Mouse (Mus musculus) retina, postnatal 7 days (tissue): ENCODE measurements around the gene Rapgef1.

ENCODE experiments used
- DNase-seq: peaks from one replicate; pipeline ENCODE4 v3.0.0-alpha.2; 2012; ENCODE audit warnings: low read depth, low spot score

Rapgef1 gene

GRCm38 (mm10) chr2:29643418-29643817, 23.9 kb downstream of the Rapgef1 start:
- no peak for DNase-seq

DNA sequence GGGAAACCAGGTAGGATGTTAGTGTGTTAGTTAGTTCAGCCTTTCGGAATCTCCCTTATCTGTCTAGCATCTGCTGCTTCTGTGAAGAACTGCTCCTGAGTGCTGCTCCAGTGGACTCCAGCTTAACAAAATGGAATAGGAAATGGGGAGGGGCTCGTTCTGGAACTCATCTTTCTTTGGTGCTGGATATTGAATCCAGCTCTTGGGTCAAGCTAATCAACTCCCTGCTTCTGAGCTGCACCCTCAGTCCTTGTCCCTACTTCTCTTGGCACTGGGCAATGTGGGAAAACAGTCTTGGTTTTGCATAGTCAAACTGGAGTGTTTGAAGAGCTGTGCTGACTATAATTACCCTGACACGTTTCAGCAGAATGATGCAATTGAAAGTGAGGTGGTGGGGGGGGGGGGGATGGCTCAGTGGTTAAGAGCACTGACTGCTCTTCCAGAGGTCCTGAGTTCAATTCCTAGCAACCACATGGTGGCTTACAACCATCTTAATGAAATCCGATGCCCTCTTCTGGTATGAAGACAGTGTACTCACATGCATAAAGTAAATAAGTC, 25.6 kb downstream of the Rapgef1 start:
- DNase-seq: no peak

DNA sequence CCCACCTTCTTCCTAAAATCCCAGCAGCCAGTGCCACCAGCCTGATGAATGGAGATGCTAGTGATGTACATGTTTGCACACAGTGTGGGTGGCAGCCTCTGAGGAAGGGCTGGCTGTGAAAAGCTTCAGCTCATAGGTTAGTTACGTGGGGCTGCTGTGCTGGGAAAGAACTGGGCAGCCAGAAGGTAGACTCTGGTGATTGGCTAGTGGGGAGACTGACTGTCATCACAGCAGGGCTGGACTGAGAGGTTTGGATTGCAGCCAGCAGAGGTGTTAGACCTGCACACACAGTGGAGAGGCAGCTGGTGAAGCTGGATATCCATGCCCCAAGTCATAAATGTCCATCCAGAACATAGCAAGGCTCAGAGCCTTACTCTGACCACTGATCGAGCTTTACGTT, 27.1 kb downstream of the Rapgef1 start:
- DNase-seq: no peak

GRCm38 (mm10) chr2:29647162-29647561, 27.6 kb downstream of the Rapgef1 start:
- DNase-seq: no peak

DNA sequence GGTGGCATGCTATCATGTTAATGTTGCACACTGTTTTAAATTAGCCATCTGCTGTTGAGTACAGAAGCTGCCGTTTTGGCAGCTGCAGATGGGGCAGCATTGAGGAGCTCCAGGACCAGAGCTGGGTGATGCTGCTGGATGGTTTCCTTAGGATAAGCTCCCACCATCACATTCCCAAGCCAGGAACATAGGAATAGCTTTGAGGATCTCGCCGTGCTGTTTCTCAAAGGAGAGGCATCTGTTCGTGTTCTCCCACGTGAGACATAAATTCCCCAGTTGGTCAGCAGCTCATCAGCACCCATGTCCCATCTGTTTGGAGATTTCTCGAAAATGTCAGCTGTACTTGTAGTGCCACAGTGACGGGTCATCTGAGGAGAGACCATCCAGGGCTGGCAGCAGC, 28.3 kb downstream of the Rapgef1 start:
- DNase-seq: no peak

DNA sequence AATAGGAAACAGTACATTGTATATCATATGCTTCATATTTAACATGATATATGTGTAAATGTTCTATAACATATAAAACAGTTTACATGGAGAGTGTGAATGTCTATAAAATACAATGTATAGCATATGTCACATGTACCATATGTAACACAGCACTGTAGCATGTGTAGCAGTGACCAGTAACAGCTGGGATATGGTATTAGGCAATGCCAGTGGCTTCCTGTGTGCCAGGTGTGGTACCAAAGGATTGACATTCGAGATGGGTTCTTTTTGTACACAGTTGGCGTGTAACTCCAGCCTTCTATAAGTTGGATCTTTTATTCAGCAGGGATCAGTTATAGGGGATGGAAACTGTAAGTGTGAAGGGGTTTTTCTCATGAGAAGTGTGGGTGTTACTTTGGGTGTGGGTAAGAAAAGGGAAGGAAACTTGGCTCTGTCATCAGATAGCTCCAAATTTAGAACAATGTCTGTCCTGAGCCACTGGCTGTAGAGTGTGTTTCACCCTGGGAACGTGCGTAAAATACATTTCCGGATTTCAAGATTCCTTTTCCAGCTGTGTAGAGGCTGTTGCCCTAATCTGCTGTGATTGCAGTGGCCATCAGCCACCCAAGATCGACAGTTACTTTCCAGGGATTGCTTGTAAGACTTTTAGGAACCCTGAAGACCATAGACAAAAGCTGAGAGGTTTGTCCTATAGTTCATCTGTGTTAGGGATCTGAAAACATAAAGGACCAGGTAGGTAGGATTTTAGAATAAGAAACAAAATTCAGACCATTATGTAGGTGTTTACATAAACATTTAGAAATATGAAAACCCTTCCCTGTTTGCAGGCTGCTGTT, 29.7 kb downstream of the Rapgef1 start:
- no peak for DNase-seq

DNA sequence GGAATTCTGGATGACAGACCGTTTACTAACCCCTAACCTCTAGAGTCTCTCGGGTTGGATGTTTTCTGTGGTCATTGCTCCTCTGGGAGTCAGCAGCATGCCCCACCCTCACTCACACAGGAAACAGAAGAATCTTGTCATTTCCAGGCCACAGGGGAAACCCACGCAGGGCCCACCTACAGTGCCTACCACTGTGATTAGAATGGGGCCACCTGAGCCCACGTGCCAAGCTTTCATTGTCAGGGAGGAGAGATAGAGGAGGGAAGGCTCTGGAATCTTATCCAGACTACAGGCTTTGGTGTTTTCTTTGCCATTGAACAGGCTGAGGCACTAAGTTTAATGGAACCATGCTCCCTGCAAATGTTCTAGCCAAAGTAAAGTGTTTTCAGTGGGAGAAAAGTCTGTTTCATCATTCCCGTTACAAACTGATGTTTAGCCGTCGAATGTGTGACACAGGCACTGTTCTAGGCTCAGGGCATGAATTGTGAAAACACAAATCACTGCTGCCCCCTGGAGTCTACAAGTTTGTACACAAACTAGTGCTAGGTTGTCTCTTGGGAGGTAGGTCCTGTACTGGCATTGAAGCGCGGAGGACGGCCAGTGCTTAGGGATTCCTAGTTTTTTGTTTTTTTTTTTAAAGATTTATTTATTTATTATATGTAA, 30.4 kb downstream of the Rapgef1 start:
- no peak for DNase-seq

- DNase-seq: no peak
These were observed 32.4 kb downstream of the Rapgef1 start for GRCm38 (mm10) chr2:29651876-29652275.

- DNase-seq: no peak
These were observed 35.9 kb downstream of the Rapgef1 start for GRCm38 (mm10) chr2:29655433-29655832.

DNA sequence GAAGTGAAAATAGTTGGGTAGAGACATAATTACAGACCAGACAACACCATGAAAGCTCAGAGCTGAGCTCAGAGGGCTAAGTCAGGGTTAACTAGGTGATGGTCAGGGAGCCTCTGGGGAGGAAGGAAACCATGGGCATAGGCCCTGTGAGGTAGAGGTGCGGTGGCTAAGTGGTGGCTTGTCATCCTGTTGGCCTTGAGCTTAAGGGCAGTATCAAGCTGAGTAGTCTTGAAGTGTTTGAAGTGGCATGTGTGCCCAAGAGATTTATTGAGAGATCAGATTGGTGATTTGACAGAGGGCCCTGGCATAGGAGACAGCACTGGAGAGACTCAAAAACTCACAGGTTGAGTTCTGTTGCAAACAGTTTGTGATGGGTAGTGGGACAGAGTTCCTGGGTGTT, 36.6 kb downstream of the Rapgef1 start:
- DNase-seq: no peak

DNA sequence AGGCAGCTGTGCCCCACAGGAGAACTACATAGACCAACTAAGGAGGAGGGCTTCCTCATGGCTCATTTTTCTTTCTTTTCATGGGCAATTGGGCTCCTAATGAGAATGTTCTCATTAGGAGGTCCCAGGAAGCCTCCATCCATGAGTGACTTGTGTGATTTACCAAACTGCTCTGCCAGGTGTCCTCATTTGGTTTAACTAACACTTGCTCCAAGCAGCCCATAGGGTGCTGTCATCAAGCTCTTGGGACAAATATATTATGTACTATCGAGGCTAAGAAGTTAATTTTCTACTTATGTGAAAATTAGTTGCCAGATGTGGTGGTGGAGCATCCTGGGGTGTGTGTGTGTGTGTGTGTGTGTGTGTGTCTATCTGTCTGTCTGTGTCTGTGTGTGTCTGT, 37.6 kb downstream of the Rapgef1 start:
- DNase-seq: no peak

- no peak for DNase-seq
These were observed 42.3 kb downstream of the Rapgef1 start for GRCm38 (mm10) chr2:29661751-29662191.

DNA sequence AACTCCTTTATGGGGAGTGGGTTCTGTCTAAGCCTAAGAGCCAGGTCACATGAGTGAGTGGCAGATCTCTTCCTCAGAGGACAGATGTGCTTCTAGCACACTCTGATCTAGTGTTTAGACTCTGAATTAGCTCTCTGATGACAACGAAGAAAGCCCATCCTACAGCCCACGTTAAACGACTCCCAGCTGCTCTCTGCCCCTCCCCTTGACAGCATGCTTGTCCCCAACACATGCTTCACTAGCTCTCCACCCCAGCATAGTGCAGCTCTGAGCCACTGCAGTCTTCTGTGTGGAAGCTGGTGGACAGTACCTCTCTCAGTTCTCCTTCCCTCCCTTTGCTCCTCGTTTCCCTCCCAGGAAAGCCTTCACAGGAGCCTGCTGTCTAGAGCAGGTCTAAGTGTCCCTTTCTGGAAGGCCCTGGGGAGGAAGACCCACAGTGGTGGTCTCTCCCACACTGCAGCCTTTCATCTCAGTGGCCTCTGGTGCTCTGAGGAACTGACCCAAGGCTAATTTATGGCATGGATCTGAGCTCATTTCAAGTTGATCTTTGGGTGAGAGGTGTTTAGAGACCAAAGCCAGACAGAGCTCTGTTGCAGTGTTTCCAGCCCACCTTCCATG, 43.8 kb downstream of the Rapgef1 start:
- no peak for DNase-seq

DNA sequence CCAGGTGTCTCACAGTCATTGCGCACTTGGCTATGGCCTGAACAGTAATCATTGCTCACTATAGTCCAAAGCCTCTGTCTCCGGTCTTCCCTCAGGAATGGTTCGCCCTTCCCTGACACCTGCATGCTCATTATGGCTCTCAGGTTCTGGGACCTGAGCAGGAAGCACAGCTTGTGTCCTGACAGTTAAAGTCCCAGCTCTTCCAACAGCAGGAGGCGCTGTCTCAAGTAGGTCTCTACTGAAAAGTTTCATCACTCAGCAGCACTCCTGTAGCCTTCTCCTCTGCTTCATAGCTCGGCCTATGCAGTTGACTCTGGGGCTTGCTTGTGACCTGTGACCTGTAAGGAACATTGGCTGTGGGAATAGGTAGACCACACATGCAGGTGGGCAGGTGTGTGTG, 45.9 kb downstream of the Rapgef1 start:
- DNase-seq: no peak

- no peak for DNase-seq
These were observed 47.1 kb downstream of the Rapgef1 start for GRCm38 (mm10) chr2:29666589-29666988.

- DNase-seq: no peak
These were observed 47.6 kb downstream of the Rapgef1 start for GRCm38 (mm10) chr2:29667109-29667508.

GRCm38 (mm10) chr2:29668011-29668691, 48.6 kb downstream of the Rapgef1 start:
- DNase-seq: no peak

DNA sequence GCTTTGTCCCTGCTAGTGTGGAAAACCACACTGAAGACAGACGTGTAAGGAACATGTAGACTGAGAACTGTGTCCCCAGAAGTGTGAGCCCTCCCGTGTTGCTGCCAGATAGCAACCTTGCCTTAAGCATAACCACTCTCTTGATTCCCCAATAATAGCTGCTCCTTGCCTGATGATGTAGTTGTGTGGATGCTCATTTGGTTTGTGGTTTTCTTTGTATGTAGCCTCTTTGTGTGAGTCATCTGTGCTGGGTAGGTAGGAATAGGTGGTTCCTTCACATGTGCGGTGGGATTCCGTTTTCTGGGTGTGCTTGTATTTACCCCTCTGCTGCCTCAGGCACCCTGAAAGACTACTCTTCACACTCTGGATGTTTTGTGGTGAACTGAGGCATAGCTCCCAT, 49.4 kb downstream of the Rapgef1 start:
- DNase-seq: no peak

- DNase-seq: no peak
These were observed 50.2 kb downstream of the Rapgef1 start for GRCm38 (mm10) chr2:29669711-29670110.

DNA sequence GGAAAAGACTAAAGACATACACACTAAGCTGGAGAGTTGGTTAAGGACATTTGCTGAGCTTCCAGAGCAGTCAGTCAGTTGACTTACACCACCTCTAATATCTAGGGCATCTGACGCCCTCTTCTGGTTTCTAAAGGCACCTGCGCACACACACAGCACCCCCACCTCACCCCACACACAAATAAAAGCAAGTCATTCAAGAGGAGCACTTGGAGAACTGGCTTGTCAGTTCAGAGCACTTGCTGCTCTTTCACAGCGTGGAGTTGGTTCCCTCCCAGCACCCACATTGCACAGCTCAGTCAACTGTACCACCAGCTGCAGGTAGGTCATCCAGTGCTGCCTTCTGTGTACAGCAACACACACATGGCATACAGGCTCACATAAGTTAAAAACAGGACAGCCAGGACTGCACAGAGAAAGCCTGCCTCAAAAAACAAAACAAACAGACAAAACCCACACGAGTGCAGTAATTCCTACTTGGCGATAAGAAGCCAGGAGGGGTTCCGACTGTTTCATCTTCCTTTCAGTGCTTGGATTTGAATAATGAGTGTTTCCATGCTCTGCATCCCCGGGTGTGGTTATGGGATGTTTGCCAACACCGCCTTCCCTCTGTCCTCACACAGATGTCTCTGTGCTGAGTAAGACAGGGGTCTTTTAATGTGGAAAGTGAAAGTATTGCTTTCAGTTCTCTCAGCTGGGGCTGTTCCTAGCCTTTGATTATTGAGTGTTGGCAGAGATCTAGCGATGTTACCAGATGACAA, 50.9 kb downstream of the Rapgef1 start:
- peak; percentile 20 for DNase-seq

- no peak for DNase-seq
These were observed 51.9 kb downstream of the Rapgef1 start for GRCm38 (mm10) chr2:29671374-29671773.
